Mouse (Mus musculus) stomach, embryonic 14.5 days (tissue): ENCODE data around the gene Luc7l3. TPM values are rescaled to one million over a fixed set of nuclear protein-coding genes. Genes with fewer than 3 reads are reported as not detected.

Experiments
- ATAC-seq: fragments of 200-750 bp; cut with Nextera tagmentation; 2 replicates; pipeline ENCODE4 v1.8.0; 2017; ENCODE audit warnings: low read depth, moderate TSS enrichment; ENCODE audit not compliant: insufficient number of reproducible peaks, insufficient read depth, low FRiP score
- H3K27ac ChIP-seq: fragments of 300-500 bp; sonication (generic); 2 replicates; pipeline ENCODE4 v1.5.1; 2014; ENCODE audit warnings: mild to moderate bottlenecking, low read length, moderate library complexity, mixed read lengths
- H3K27me3 ChIP-seq: fragments of 300-500 bp; sonication (generic); 2 replicates; pipeline ENCODE4 v1.6.1; 2014; ENCODE audit warnings: low read length, control low read depth, mixed read lengths; ENCODE audit not compliant: control insufficient read depth, insufficient read depth
- H3K36me3 ChIP-seq: fragments of 300-500 bp; sonication (generic); 2 replicates; pipeline ENCODE4 v1.6.1; 2014; ENCODE audit warnings: mild to moderate bottlenecking, control low read depth, low read length, moderate library complexity, mixed read lengths; ENCODE audit not compliant: control insufficient read depth, insufficient read depth
- H3K4me1 ChIP-seq: fragments of 300-500 bp; sonication (generic); 2 replicates; pipeline ENCODE4 v1.6.1; 2014; ENCODE audit warnings: low read length, control low read depth, mixed read lengths; ENCODE audit not compliant: control insufficient read depth, insufficient read depth
- H3K4me2 ChIP-seq: fragments of 300-500 bp; sonication (generic); replicated peaks from 2 replicates; pipeline ENCODE4 v1.6.1; 2014; ENCODE audit warnings: low read depth, low read length, control low read depth
- H3K4me3 ChIP-seq: fragments of 300-500 bp; sonication (generic); 2 replicates; pipeline ENCODE4 v1.5.1; 2014; ENCODE audit warnings: low read depth, low read length, control low read depth
- H3K9ac ChIP-seq: fragments of 300-500 bp; sonication (generic); replicated peaks from 2 replicates; pipeline ENCODE4 v1.6.1; 2014; ENCODE audit warnings: low read depth, mild to moderate bottlenecking, control low read depth, low read length, moderate library complexity, mixed read lengths
- H3K9me3 ChIP-seq: fragments of 300-500 bp; sonication (generic); 2 replicates; pipeline ENCODE4 v1.6.1; 2016; ENCODE audit warnings: low read depth, low read length, control low read depth; ENCODE audit not compliant: control insufficient read depth
- WGBS: fragments of 180-500 bp; shearing (Covaris S2); extraction: QIAGEN DNeasy Blood & Tissue Kit; methylation state at CpG from one replicate; pipeline ENCODE4 v1.1.7; 2014; 5-methylcytosine and 5-hydroxymethylcytosine counted together
- polyA plus RNA-seq: library from polyadenylated mRNA; unstranded; fragments of >200 nt; fragmentation: Nextera tagmentation; extraction: Ambion mirVana; gene quantifications from 2 replicates; pipeline ENCODE4 v1.2.1, GENCODE M21; 2014

Luc7l3 gene
- polyA plus RNA-seq, 1 experiment from 2014 or later: 116 TPM

GRCm38 (mm10) chr11:94320969-94321930, 538 bp downstream of the Luc7l3 start:
- peak overlapping the region; percentile 99 for H3K27ac ChIP-seq
- no peaks in the 10 kb centered on the region for H3K27me3 ChIP-seq
- H3K9me3 ChIP-seq: no peaks in the 10 kb centered on the region
- peak overlapping the region; percentile 99 for H3K4me3 ChIP-seq
- peak overlapping the region; percentile 76 for H3K4me2 ChIP-seq
- peak overlapping the region; percentile 99 for H3K9ac ChIP-seq
- under 1% methylated on average over 67 of the region's 67 CpGs for WGBS
- H3K4me1 ChIP-seq: peaks cover 15% of the 10 kb centered on the region
- no peaks in the 10 kb centered on the region for H3K36me3 ChIP-seq
- peak; percentile 62 for ATAC-seq

GRCm38 (mm10) chr11:94318056-94318455, 3.7 kb downstream of the Luc7l3 start:
- H3K4me1 ChIP-seq: peaks cover 26% of the 10 kb centered on the region

GRCm38 (mm10) chr11:94317515-94317914, 4.3 kb downstream of the Luc7l3 start:
- no peaks in the 10 kb centered on the region for H3K27me3 ChIP-seq
- peaks cover 26% of the 10 kb centered on the region for H3K4me1 ChIP-seq
- H3K9me3 ChIP-seq: no peaks in the 10 kb centered on the region
- H3K36me3 ChIP-seq: no peaks in the 10 kb centered on the region
- no peak overlapping the region for H3K9ac ChIP-seq
- ATAC-seq: no peak
- no peak overlapping the region for H3K27ac ChIP-seq
- H3K4me2 ChIP-seq: no peak overlapping the region
- 47% methylated on average over 4 of the region's 4 CpGs for WGBS
- H3K4me3 ChIP-seq: no peak overlapping the region

More at GRCm38 (mm10) chr11:94318056-94318455, 3.7 kb downstream of the Luc7l3 start:
- ATAC-seq: no peak
- 81% methylated on average over 5 of the region's 5 CpGs for WGBS
- Histone ChIP-seq H3K4me3 (no peak overlapping the region), H3K9ac (no peak overlapping the region), H3K4me2 (no peak overlapping the region), H3K9me3 (no peaks in the 10 kb centered on the region), H3K27me3 (no peaks in the 10 kb centered on the region), H3K36me3 (no peaks in the 10 kb centered on the region), H3K27ac (no peak overlapping the region)

DNA sequence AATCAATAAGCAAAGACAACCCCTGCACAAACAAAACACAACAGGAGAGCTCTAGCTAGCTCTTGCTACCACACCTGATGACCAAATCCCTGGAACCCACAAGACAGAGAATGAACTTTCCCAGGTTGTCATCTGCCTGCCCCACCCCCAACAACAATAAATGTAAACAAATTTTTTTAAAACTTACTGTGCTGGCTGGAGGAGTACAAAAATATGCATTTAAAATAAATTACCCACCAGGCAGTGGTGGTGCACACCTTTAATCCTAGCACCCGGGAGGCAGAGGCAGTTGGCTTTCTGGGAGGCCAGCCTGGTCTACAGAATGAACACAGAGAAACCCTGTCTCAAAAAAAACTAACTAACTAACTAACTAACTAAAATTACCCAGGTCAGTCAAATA, 4.8 kb downstream of the Luc7l3 start:
- no peak overlapping the region for H3K4me3 ChIP-seq
- no peak for ATAC-seq
- no peak overlapping the region for H3K27ac ChIP-seq
- no peaks in the 10 kb centered on the region for H3K36me3 ChIP-seq
- H3K9me3 ChIP-seq: no peaks in the 10 kb centered on the region
- peaks cover 26% of the 10 kb centered on the region for H3K4me1 ChIP-seq
- WGBS: 54% methylated on average over 1 of the region's 1 CpGs
- no peak overlapping the region for H3K9ac ChIP-seq
- no peaks in the 10 kb centered on the region for H3K27me3 ChIP-seq
- no peak overlapping the region for H3K4me2 ChIP-seq

DNA sequence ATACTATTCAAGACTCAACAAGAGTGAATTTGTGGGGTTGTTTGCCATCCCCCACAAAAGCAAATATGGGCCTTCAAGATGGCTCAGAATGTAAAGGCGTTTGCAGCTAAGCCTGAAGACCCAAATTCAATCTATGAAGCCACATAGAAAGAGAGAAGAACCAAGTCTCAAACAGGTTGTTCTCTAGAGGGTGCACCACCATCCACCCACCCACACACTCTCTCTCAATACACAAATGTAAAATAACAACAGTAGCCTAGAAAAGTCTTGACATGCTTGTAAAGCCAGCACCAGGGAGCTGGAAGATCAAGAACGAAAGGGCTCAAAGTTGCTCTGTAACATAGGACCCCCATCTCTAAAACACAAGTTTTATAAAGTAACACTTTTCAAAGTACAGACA, 5.3 kb downstream of the Luc7l3 start:
- 68% methylated on average over 2 of the region's 2 CpGs for WGBS
- Histone ChIP-seq H3K4me3 (no peak overlapping the region), H3K4me2 (no peak overlapping the region), H3K9me3 (no peaks in the 10 kb centered on the region), H3K9ac (no peak overlapping the region), H3K4me1 (peaks cover 26% of the 10 kb centered on the region), H3K36me3 (no peaks in the 10 kb centered on the region), H3K27ac (no peak overlapping the region), H3K27me3 (no peaks in the 10 kb centered on the region)
- no peak for ATAC-seq

DNA sequence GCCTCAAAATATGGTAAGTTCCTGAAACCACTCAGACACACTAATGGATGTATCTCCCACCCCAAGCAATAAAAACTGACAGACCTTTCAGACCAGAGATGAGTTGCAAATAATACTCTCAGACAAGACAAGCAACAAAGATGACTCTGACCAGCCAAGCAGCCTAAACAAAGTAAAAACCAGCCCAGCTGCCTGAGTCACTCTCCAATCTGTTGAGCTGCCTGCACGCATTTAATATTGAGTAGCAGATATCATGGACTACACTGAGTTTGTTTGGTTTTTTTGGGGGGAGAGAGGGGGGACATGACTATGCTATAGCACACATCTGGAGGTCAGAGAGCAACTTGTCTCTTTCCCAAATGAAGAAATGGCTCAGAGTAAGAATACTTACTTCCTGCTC, 6.5 kb downstream of the Luc7l3 start:
- ATAC-seq: no peak
- WGBS: 43% methylated on average over 1 of the region's 1 CpGs
- peaks cover 26% of the 10 kb centered on the region for H3K4me1 ChIP-seq
- H3K36me3 ChIP-seq: no peaks in the 10 kb centered on the region; the same call in 1 of the 2 replicates
- H3K9ac ChIP-seq: no peak overlapping the region
- no peak overlapping the region for H3K27ac ChIP-seq
- H3K27me3 ChIP-seq: no peaks in the 10 kb centered on the region
- no peak overlapping the region for H3K4me3 ChIP-seq
- H3K4me2 ChIP-seq: no peak overlapping the region
- H3K9me3 ChIP-seq: no peaks in the 10 kb centered on the region

DNA sequence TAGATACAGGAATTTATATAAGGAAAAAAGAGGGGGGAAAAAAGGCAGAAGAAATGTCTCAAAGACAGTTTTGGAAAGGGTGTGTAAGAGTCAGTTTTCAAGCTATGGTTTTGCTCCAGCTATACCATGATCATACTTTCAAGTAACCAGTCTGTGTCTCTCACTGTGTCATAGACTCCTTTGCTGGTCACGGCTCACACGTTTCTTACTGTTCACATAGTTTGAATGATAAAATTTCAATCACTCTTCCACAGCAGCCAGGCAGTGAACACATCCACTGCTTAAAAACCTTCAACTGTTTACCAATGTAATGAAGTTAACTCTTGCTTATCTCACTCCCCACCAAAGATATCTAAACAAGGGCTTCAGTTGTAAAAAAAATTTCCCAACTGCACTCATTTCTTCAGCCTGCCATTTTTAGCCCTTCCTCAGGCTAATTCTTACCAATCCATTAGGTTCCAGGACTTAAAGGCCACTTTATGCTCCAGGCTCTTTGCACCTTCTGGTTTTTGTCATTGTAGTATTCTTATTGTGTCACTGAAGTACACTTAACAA, 7.6 kb downstream of the Luc7l3 start:
- Histone ChIP-seq H3K4me2 (no peak overlapping the region), H3K4me3 (no peak overlapping the region), H3K9me3 (no peaks in the 10 kb centered on the region), H3K9ac (no peak overlapping the region), H3K27me3 (no peaks in the 10 kb centered on the region), H3K4me1 (peaks cover 26% of the 10 kb centered on the region), H3K27ac (no peak overlapping the region), H3K36me3 (no peaks in the 10 kb centered on the region; the same call in 1 of the 2 replicates)
- ATAC-seq: no peak
- 47% methylated on average over 2 of the region's 2 CpGs for whole genome bisulfite sequencing

GRCm38 (mm10) chr11:94312733-94313132, 9.1 kb downstream of the Luc7l3 start:
- ATAC-seq: no peak
- WGBS: 72% methylated on average over 1 of the region's 1 CpGs

More at GRCm38 (mm10) chr11:94312733-94313132, 9.1 kb downstream of the Luc7l3 start:
- H3K27me3 ChIP-seq: no peaks in the 10 kb centered on the region
- H3K4me3 ChIP-seq: no peak overlapping the region
- H3K27ac ChIP-seq: no peak overlapping the region
- H3K36me3 ChIP-seq: no peaks in the 10 kb centered on the region; the same call in 1 of the 2 replicates
- no peak overlapping the region for H3K9ac ChIP-seq
- no peaks in the 10 kb centered on the region for H3K9me3 ChIP-seq
- H3K4me2 ChIP-seq: no peak overlapping the region
- H3K4me1 ChIP-seq: peaks cover 22% of the 10 kb centered on the region
